Mouse (Mus musculus) G1E (cell line): ENCODE results near the gene Dusp8. TPM values are rescaled to one million over a fixed set of nuclear protein-coding genes. Genes with fewer than 3 reads are reported as not detected.
"Not testable (repeated sequence)": the region's sequence is repeated elsewhere in the genome, so short reads cannot be mapped to it uniquely, and the experiment has no call there.

Experiments
- ATAC-seq: 2 replicates; pipeline ENCODE4 v1.8.0; 2016; ENCODE audit warnings: mild to moderate bottlenecking; ENCODE audit not compliant: insufficient number of reproducible peaks, poor library complexity, low FRiP score, severe bottlenecking; ENCODE audit errors: extremely low read depth
- DNase-seq: peaks from one replicate; pipeline ENCODE4 v3.0.0; 2012; ENCODE audit warnings: low spot score
- H3K27me3 ChIP-seq: 2 replicates; pipeline ENCODE4 v1.6.1; 2012; ENCODE audit warnings: mild to moderate bottlenecking, low read length, inconsistent platforms; ENCODE audit not compliant: insufficient read depth
- H3K36me3 ChIP-seq: replicated peaks from 2 replicates; pipeline ENCODE3; 2012; ENCODE audit warnings: mild to moderate bottlenecking, inconsistent platforms
- H3K4me1 ChIP-seq: 2 replicates; pipeline ENCODE4 v1.6.1; 2012; ENCODE audit warnings: low read depth, low read length, inconsistent platforms, mixed read lengths; ENCODE audit not compliant: insufficient read depth
- H3K4me3 ChIP-seq: 2 replicates; pipeline ENCODE4 v1.5.1; 2012; ENCODE audit warnings: low read depth, mild to moderate bottlenecking, inconsistent platforms, low read length, moderate library complexity, mixed read lengths
- H3K9me3 ChIP-seq: replicated peaks from 2 replicates; pipeline ENCODE4 v1.6.1; 2012; ENCODE audit warnings: inconsistent platforms
- CTCF ChIP-seq: IDR thresholded peaks from 2 replicates; pipeline ENCODE4 v1.5.1; 2012; ENCODE audit warnings: low read depth, low read length, inconsistent platforms, mixed read lengths
- GATA1 ChIP-seq: IDR thresholded peaks from 2 replicates; pipeline ENCODE4 v1.6.1; 2012; ENCODE audit warnings: borderline replicate concordance, low read length, inconsistent platforms, mixed read lengths
- GATA2 ChIP-seq: IDR thresholded peaks from 2 replicates; pipeline ENCODE4 v1.6.1; 2012; ENCODE audit warnings: low read depth, low read length, inconsistent platforms, borderline replicate concordance
- POLR2AphosphoS5 ChIP-seq: IDR thresholded peaks from 2 replicates; pipeline ENCODE4 v1.6.1; 2012; ENCODE audit warnings: low read depth, low read length, inconsistent platforms; ENCODE audit not compliant: insufficient replicate concordance
- TAL1 ChIP-seq: conservative IDR thresholded peaks from 2 replicates; pipeline ENCODE4 v1.6.1; 2012; ENCODE audit warnings: low read depth, low read length, inconsistent platforms, mixed read lengths
- polyA plus RNA-seq: library from polyadenylated mRNA; stranded (reverse); fragments of >175 nt; gene quantifications from 2 replicates; pipeline ENCODE4 v1.2.3, GENCODE M21; 2012
- total RNA-seq, 2 experiments: library from RNA; stranded (forward) in 1 of 2; stranded (reverse) in 1 of 2; fragments of 200-1000 nt in 1 of 2; fragments of >200 nt in 1 of 2; fragmentation: Nextera tagmentation in 1 of 2; gene quantifications; 2 replicates each; pipeline ENCODE4 v1.2.3; 2014 to 2017

Gene Dusp8
- total and polyA plus RNA-seq, 3 experiments: 0.11 to 2.0 TPM; not detected in 1

DNA sequence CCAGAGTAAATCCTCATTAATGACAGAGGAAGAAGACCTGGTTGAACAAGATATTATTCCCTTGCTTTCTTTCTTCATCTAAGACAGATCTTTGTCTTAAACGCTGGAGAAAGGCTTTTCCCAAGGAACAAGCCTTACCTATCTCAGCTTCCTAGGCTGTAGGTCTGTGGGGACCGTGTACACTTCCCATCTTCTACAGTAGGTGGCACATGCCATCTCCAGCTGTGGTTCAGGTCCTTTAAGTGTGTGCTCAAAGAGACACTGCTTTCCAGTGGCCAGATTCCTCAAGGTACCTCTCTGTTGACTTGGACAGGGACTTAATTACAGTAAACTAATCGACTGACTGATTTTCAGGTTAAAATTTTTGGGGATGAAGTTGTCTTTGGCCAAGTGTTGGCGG, 33.2 kb upstream of the Dusp8 start:
- Histone ChIP-seq H3K27me3 (peaks cover 4% of the 10 kb centered on the region; the same call in 1 of the 2 replicates), H3K9me3 (no peaks in the 10 kb centered on the region), H3K4me3 (no peak overlapping the region), H3K36me3 (no peaks in the 10 kb centered on the region), H3K4me1 (no peaks in the 10 kb centered on the region)
- DNase-seq: no peak
- ATAC-seq: no peak
- no peak for TF ChIP-seq GATA1
- no peak for TF ChIP-seq CTCF
- no peak for TF ChIP-seq POLR2AphosphoS5
- TF ChIP-seq GATA2: no peak
- TF ChIP-seq TAL1: no peak

DNA sequence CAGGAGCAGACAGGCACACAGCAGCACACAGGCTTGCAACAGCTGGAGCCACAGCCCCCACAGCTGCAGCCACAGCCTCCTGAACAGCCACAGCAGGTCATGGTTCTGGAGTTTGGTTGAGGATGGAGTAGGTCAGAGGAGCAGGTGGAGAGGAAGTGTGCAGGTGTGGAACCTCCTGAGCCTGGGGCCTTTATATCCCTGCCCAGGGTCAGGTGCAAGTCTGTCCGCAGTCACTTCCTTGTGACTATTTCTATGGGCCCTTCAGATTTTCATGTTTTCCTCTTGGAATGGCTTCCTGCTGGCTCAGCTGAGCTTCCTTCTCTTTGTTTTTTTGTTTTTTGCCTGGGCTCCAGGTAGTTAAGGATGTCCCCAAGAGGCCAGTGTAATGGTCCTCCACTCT, 25.0 kb upstream of the Dusp8 start, which contains the start of gene Gm45618:
Gene Gm45618 (minus strand): TSS at position 101 of the 400 bp plus-strand sequence.
- DNase-seq, H3K36me3 ChIP-seq, H3K4me3 ChIP-seq, H3K27me3 ChIP-seq, ATAC-seq, H3K4me1 ChIP-seq, H3K9me3 ChIP-seq: not testable (repeated sequence)

DNA sequence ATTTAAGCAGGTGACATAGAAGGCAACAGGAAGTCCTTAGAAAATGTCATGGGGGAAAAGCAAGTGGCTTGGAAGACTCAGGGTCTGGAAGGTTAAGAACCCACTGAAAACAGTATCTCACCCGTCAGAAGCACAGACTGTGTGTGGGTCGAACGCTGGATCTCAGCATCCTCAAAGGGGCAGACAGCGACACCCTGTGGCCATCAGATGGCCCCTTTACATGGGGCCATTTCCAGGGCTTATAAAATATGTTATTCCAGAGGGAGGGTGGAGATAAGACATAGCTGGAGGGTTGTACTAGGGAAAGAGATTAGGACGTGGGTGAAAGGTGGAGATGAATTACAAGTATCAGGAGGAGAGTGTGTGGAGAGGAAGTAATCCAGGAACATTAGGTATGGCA, 24.0 kb upstream of the Dusp8 start:
- ATAC-seq (no peak), DNase-seq (no peak)
- Histone ChIP-seq H3K4me1 (no peaks in the 10 kb centered on the region), H3K9me3 (no peaks in the 10 kb centered on the region), H3K4me3 (no peak overlapping the region), H3K36me3 (no peaks in the 10 kb centered on the region), H3K27me3 (0 out of 2 replicates have a peak, but pooled peaks cover 3% of the 10 kb centered on the region)
- TF ChIP-seq GATA2 (no peak), GATA1 (no peak), POLR2AphosphoS5 (no peak), TAL1 (no peak)

DNA sequence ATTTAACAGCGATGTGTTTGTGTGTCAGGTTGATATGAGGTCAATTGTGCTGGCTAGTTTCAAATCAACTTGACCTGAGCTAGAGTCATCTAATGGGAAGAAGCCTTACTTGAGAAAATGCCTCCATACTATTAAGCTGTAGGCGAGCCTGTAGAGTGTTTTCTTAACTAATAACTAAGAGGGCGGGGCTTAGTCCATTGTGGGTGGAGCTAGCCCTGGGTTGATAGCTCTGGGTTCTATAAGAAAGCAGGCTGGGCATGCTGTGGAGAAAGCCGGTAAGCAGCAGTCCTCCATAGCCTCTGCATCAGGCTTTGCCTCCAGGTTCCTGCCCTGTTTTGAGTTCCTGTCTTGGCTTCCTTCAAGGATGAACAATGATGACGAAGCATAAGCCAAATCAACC, 9.1 kb upstream of the Dusp8 start:
- Histone ChIP-seq H3K4me1 (no peaks in the 10 kb centered on the region), H3K36me3 (no peaks in the 10 kb centered on the region), H3K9me3 (no peaks in the 10 kb centered on the region), H3K4me3 (no peak overlapping the region), H3K27me3 (peaks cover 25% of the 10 kb centered on the region)
- no peak for DNase-seq
- no peak for TF ChIP-seq POLR2AphosphoS5
- ATAC-seq: no peak

DNA sequence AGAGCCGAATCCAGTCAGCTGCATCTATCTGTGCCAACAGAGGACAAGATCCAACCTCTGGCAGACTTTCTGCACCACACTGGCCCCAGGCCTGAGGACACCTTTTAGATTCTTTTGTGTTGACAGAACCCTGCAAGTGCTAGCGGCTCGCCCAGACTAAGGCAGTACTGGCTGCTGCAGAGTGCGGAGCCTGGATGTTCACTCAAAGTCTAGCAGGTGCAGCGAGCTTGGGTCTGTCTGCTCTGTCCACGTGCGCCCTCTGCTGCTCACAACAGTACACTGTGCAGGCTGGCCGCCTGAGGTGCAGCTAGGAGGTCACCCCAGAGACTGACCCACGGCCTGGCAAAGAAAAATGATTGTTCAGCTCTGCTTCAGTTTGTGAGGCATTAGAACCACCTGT, 2.1 kb upstream of the Dusp8 start:
- ATAC-seq (peak; percentile 54), DNase-seq (peak; percentile 44)

DNA sequence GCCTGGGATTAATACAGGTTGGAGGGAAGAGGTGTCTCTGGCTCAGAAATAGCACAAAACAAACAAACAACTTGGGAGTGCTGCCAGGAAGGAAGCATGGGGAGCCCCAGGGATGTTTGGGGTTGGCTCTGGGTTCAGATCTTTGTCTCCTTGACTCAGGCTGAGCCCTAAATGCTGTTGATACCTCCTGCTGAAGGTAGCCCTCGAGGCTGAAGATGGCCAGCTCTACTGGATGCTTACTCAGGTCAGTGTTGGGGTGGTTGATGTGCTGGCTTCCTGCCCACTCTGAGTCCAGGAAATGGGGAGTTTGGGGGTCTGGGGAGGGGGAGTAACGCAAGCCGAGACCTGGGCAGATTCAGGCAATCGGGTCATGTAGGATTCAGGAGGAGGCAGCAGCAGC, 1.1 kb upstream of the Dusp8 start:
- ATAC-seq: no peak
- no peak for DNase-seq
- Histone ChIP-seq H3K36me3 (no peaks in the 10 kb centered on the region), H3K9me3 (peaks cover 10% of the 10 kb centered on the region), H3K4me3 (no peak overlapping the region), H3K4me1 (peaks cover 2% of the 10 kb centered on the region; the same call in 1 of the 2 replicates), H3K27me3 (peaks cover 66% of the 10 kb centered on the region)
- TF ChIP-seq GATA1: no peak
- no peak for TF ChIP-seq GATA2
- TF ChIP-seq TAL1: no peak
- TF ChIP-seq CTCF: no peak
- no peak for TF ChIP-seq POLR2AphosphoS5

More for the DNA sequence above, 2.1 kb upstream of the Dusp8 start:
- no peaks in the 10 kb centered on the region for H3K36me3 ChIP-seq
- TF ChIP-seq CTCF (peak; percentile 51; the same call in 1 of the 2 replicates), GATA1 (no peak)
- no peak overlapping the region for H3K4me3 ChIP-seq
- H3K9me3 ChIP-seq: peaks cover 10% of the 10 kb centered on the region
- H3K27me3 ChIP-seq: peaks cover 68% of the 10 kb centered on the region
- peaks cover 2% of the 10 kb centered on the region; the same call in 1 of the 2 replicates for H3K4me1 ChIP-seq

DNA sequence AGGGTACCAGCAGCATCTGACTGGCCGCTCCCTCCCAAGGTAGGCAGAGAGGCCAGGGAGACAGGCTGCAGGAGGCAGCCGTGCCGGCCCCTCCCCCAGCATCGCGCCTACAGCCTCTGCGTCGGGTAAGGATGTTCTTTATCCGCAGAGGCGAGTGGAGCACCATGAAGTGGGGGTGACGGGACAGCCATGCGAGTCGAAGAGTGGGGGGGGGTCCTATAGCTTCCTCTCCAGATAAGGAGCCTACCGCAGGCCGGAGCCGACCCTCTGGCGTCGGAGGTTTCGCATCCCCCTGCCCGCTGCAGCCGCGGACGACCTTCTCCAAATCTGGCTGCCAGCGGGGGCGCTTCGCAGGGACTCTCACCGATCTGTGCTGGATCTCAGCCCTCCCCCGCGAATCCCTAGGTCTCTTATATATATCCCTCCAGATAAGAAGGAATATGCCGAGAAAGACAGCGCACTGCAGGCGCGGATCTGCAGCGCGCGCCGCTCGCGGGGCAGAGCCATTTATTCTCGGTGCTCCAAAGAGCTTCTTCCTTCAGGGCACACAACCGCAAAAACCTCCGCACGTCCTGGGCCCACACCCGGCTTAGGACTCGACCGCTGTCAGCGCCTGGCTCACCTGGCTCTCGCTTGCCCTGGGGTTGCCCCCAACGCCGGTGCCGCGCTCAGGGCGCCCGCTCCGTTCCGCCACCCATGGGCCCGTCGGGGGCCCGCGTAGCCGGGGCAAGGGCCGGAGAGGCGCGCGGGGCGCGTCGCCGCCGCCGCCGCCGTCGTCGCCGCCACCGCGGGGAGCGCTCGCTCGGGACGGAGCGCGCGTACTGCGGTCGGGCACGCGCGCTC, 1.1 kb downstream of the Dusp8 start:
- DNase-seq (no peak), ATAC-seq (no peak)
- peaks cover 2% of the 10 kb centered on the region; the same call in 1 of the 2 replicates for H3K4me1 ChIP-seq
- TF ChIP-seq GATA2 (no peak), CTCF (no peak), GATA1 (no peak), POLR2AphosphoS5 (no peak), TAL1 (no peak)
- peaks cover 10% of the 10 kb centered on the region for H3K9me3 ChIP-seq
- H3K27me3 ChIP-seq: peaks cover 57% of the 10 kb centered on the region
- peak overlapping the region; percentile 54; the same call in 1 of the 2 replicates for H3K4me3 ChIP-seq
- no peaks in the 10 kb centered on the region for H3K36me3 ChIP-seq
